Mouse (Mus musculus): ENCODE results near the gene Drg2.

Drg2 gene

GRCm38 (mm10) chr11:60469039-60469438 is 14.6 kb downstream of the Drg2 start, which contains the start of gene Myo15:
Gene Myo15 (plus strand): TSS chr11:60469339.
- no peak for DNase-seq (ENCODE audit: low read depth, low spot score)

DNA sequence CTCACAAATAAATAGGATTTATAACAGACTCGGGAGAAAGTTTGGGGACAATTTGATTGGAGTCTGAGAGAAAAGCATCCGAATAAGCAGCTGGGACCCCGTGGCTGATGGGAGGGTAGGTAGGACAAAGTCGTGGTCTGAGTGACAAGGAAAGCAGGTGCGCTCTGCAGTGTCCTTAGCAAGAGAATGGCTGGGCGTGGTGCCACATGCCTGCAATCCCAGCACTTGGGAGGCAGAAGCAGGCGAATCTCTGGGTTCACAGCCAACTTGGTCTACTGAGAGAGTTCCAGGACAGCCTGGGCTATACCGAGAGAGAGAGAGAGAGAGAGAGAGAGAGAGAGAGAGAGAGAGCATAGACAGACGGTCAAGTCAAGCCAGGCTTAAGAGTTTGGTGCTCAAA is 16.4 kb downstream of the Drg2 start:
- DNase-seq (ENCODE audit: low read depth, low spot score), result no peak

DNA sequence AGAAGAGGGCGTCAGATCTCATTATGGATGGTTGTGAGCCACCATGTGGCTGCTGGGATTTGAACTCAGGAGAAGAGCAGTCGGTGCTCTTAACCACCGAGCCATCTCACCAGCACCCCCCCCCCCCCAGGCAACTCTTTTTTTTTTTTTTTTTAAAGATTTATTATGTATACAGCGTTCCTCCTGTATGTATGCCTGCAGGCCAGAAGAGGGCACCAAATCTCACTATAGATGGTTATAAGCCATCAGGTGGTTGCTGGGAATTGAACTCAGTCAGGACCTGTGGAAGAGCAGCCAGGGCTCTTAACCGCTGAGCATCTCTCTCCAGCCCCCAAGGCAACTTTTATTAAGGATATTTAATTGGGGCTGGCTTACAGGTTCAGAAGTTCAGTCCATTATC is 20.1 kb downstream of the Drg2 start:
- no peak for DNase-seq (ENCODE audit: low read depth, low spot score)

GRCm38 (mm10) chr11:60475668-60476362 is 21.4 kb downstream of the Drg2 start:
- DNase-seq (ENCODE audit: low read depth, low spot score), result no peak

DNA sequence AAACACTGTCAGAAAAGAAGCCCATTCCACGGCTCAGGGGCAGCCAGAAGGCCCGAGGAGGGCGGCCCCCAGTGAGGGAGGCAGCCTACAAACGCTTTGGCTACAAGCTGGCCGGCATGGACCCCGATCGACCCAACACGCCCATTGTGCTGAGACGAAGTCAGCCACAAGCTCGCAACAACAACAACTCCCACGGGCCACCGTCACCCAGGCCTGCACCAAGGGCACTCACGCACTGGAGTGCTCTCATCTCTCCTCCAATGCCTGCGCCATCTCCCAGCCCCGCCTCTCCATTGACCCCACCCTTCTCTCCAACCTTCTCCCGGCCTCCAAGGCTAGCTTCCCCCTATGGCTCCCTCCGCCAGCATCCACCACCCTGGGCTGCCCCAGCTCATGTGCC is 23.7 kb downstream of the Drg2 start:
- DNase-seq (ENCODE audit: low read depth, low spot score), result peak; percentile 5

- DNase-seq (ENCODE audit: low read depth, low spot score), result no peak
Measured at GRCm38 (mm10) chr11:60486267-60486666, 31.9 kb downstream of the Drg2 start.

- no peak for DNase-seq (ENCODE audit: low read depth, low spot score)
Measured at GRCm38 (mm10) chr11:60492726-60493125, 38.3 kb downstream of the Drg2 start.

DNA sequence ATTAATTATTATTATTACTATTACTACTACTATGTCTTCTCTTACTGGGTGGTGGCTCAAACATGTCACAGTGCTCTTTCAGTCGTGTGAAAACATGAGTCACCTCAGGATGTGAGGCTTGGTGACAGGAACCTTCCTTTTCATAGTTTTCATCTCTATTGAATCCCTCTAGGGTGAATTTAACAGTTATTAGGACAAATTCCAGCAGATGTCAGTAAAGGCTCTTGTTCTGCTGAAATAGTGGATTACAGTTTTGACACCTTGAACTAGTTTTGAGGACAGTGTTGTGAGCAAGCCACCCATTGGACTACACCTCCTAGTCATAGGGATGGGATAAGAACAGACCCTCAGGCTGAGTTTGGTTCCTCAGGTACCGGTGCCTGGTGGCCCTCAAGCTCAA is 41.3 kb downstream of the Drg2 start:
- DNase-seq (ENCODE audit: low read depth, low spot score), result no peak

GRCm38 (mm10) chr11:60507281-60507680 is 52.9 kb downstream of the Drg2 start:
- no peak for DNase-seq (ENCODE audit: low read depth, low spot score)

DNA sequence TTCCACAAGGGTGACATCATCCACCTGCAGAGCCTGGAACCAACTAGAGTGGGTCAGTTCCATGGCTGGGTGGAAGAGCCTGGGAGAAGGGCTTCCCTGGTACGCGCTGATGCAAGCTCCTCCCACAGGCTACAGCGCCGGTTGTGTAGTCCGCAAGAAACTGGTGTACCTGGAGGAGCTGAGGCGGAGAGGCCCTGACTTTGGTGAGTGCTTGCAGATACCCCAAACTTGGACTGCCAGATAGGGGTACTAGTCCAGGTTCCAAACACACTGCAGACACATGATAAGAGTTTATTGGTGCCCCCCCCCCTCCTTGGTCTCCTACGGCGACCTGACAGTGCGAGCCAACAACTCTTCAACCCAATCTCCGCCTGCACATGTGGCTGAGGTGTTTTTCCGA is 54.6 kb downstream of the Drg2 start:
- DNase-seq (ENCODE audit: low read depth, low spot score), result no peak

- DNase-seq (ENCODE audit: low read depth, low spot score), result peak; percentile 18
Measured at GRCm38 (mm10) chr11:60509500-60509899, 55.1 kb downstream of the Drg2 start.

DNA sequence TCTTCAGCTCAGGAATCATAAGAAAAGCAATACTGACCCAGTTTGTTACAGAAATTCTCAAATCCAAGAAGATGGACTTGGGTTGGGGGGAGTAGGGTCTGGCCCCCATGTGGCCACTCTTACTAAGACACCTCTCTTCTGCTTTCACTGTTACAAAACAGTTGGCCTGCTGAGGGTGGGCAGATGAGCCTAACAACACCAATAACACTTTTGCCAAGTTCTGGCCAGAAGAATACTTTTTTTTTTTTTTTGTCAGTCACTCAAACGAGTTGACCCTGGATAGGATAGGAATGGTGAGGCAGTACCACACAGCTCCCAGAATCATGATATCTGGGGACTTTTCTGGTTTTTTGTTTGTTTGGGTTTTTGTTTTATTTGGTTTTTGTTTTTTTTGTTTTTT is 57.5 kb downstream of the Drg2 start:
- no peak for DNase-seq (ENCODE audit: low read depth, low spot score)

DNA sequence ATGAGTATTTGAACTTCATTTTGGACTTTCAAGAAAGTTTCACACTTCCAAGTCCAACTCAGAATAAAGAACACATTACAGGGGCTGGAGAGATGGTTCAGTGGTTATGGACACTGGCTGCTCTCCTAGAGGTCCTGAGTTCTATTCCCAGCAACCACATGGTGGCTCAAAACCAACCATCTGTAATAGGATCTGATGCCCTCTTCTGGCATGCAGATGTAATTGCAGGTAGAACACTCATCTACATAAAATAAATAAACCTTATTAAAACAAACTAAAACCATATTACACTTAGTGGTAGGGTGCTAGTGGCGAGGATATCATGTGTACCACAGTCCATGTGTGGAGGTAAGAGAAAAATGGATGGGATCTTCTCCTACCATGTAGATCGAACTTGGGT is 58.1 kb downstream of the Drg2 start:
- DNase-seq (ENCODE audit: low read depth, low spot score), result no peak

DNA sequence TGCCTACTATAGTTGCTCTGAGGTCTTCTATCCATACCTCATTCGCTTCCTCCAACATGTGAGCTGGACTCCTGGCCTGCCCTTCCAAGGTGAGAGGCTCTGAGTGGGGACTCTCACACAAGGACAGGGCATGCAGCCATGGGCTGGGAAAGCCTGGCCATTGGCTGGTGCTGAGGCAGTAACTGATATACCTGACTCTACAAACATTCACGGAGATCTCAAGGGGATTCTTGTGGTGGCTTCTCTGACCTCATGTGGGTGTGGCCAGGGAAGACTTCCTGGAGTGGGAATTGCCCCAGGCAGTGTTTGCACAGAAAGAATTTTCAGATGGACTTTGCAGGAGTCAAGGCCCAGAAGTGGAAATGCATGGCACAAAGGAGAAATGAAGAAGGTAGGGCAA is 60.5 kb downstream of the Drg2 start:
- DNase-seq (ENCODE audit: low read depth, low spot score), result no peak

GRCm38 (mm10) chr11:60518305-60518704 is 63.9 kb downstream of the Drg2 start:
- no peak for DNase-seq (ENCODE audit: low read depth, low spot score)
